Mouse (Mus musculus) liver, postnatal 0 days (tissue): ENCODE measurements around the gene Tmem184a. TPM values are rescaled to one million over a fixed set of nuclear protein-coding genes. Genes with fewer than 3 reads are reported as not detected.

Experiments used
- ATAC-seq: fragments of 200-750 bp; cut with Nextera tagmentation; 2 replicates; pipeline ENCODE4 v1.8.0; 2017; ENCODE audit warnings: mild to moderate bottlenecking, moderate library complexity
- DNase-seq: peaks from one replicate; pipeline ENCODE4 v3.0.0-alpha.2; 2016
- H3K27ac ChIP-seq: fragments of 300-500 bp; sonication (generic); 2 replicates; pipeline ENCODE4 v1.5.1; 2014; ENCODE audit warnings: antibody characterized with exemption, moderate library complexity, mild to moderate bottlenecking, low read depth
- H3K27me3 ChIP-seq: fragments of 300-500 bp; sonication (generic); 2 replicates; pipeline ENCODE4 v1.6.1; 2014; ENCODE audit warnings: low read length, control low read depth, mixed read lengths; ENCODE audit not compliant: insufficient read depth
- H3K36me3 ChIP-seq: fragments of 300-500 bp; sonication (generic); replicated peaks from 2 replicates; pipeline ENCODE4 v1.6.1; 2014; ENCODE audit warnings: mild to moderate bottlenecking, control low read depth, low read length, moderate library complexity, mixed read lengths; ENCODE audit not compliant: insufficient read depth
- H3K4me1 ChIP-seq: fragments of 300-500 bp; sonication (generic); 2 replicates; pipeline ENCODE4 v1.6.1; 2014; ENCODE audit warnings: antibody characterized with exemption, mild to moderate bottlenecking, control low read depth; ENCODE audit not compliant: insufficient read depth
- H3K4me2 ChIP-seq: fragments of 300-500 bp; sonication (generic); 2 replicates; pipeline ENCODE4 v1.6.1; 2014; ENCODE audit warnings: low read depth, mild to moderate bottlenecking, low read length, moderate library complexity, mixed read lengths
- H3K4me3 ChIP-seq: fragments of 300-500 bp; sonication (generic); 2 replicates; pipeline ENCODE4 v1.5.1; 2014; ENCODE audit warnings: low read depth, low read length
- H3K9ac ChIP-seq: fragments of 300-500 bp; sonication (generic); replicated peaks from 2 replicates; pipeline ENCODE4 v1.6.1; 2014; ENCODE audit warnings: mild to moderate bottlenecking, moderate library complexity
- H3K9me3 ChIP-seq: fragments of 300-500 bp; sonication (generic); 2 replicates; pipeline ENCODE4 v1.6.1; 2016; ENCODE audit warnings: mild to moderate bottlenecking, control low read depth, low read length, mixed read lengths
- CTCF ChIP-seq: sonication (generic); IDR thresholded peaks from 2 replicates; pipeline ENCODE4 v1.5.1; 2016; ENCODE audit warnings: antibody characterized with exemption, low read depth
- EP300 ChIP-seq: IDR thresholded peaks from 2 replicates; pipeline ENCODE4 v1.6.1; 2016; ENCODE audit warnings: antibody characterized with exemption, low read depth, mild to moderate bottlenecking
- WGBS: fragments of 180-500 bp; shearing (Covaris S2); extraction: QIAGEN DNeasy Blood & Tissue Kit; methylation state at CpG from one replicate; pipeline ENCODE4 v1.1.7; 2014; ENCODE audit not compliant: insufficient replicate concordance; 5-methylcytosine and 5-hydroxymethylcytosine counted together
- polyA plus RNA-seq: library from polyadenylated mRNA; unstranded; fragments of >200 nt; fragmentation: Nextera tagmentation; extraction: Ambion mirVana; gene quantifications from 2 replicates; pipeline ENCODE4 v1.2.1, GENCODE M21; 2015

Gene Tmem184a
- polyA plus RNA-seq, 1 experiment from 2014 or later: 3.2 TPM

- TF ChIP-seq EP300: no peak
- no peak for TF ChIP-seq CTCF
- WGBS: 82% methylated on average over 7 of the region's 7 CpGs
- Histone ChIP-seq H3K27me3 (no peaks in the 10 kb centered on the region), H3K4me3 (no peak overlapping the region), H3K36me3 (no peaks in the 10 kb centered on the region), H3K4me2 (no peak overlapping the region), H3K27ac (no peak overlapping the region), H3K4me1 (no peaks in the 10 kb centered on the region), H3K9me3 (no peaks in the 10 kb centered on the region), H3K9ac (no peak overlapping the region)
- no peak for DNase-seq
- ATAC-seq: no peak
These were observed 16.0 kb upstream of the Tmem184a start for GRCm38 (mm10) chr5:139835706-139836105.

GRCm38 (mm10) chr5:139832125-139832524, 12.4 kb upstream of the Tmem184a start:
- Histone ChIP-seq H3K4me1 (no peaks in the 10 kb centered on the region), H3K9ac (no peak overlapping the region), H3K36me3 (no peaks in the 10 kb centered on the region), H3K4me3 (no peak overlapping the region), H3K27me3 (no peaks in the 10 kb centered on the region), H3K9me3 (no peaks in the 10 kb centered on the region), H3K27ac (no peak overlapping the region), H3K4me2 (no peak overlapping the region)
- DNase-seq (no peak), ATAC-seq (no peak)
- no peak for TF ChIP-seq CTCF
- WGBS: 36% methylated on average over 7 of the region's 7 CpGs

GRCm38 (mm10) chr5:139830734-139831133, 11.0 kb upstream of the Tmem184a start:
- Histone ChIP-seq H3K36me3 (no peaks in the 10 kb centered on the region), H3K4me1 (peaks cover 6% of the 10 kb centered on the region), H3K9me3 (no peaks in the 10 kb centered on the region), H3K9ac (no peak overlapping the region), H3K4me2 (peak overlapping the region; percentile 38; the same call in 1 of the 2 replicates), H3K4me3 (no peak overlapping the region), H3K27ac (no peak overlapping the region), H3K27me3 (no peaks in the 10 kb centered on the region)
- TF ChIP-seq EP300: no peak
- ATAC-seq (no peak), DNase-seq (no peak)
- WGBS: 56% methylated on average over 3 of the region's 3 CpGs

DNA sequence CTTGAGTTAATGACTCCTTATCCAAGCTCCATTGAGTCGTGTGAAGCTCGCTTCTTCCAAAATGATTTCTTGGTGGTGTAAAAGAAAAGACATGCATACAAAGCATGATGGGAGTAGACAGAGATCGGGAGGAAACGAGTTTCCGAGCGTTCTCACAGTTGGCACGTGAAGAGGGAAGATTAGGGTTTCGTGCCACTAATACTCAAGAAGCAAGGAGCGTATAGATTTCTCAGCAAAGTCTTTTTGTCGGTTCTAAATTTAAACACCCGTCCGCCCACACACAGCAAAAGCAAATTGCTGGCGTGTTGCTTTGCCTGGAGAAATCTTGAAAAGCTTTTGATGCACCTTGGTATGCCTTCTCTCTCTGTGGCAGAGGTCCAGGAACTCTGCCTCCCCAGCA, 9.7 kb upstream of the Tmem184a start:
- peaks cover 10% of the 10 kb centered on the region for H3K4me1 ChIP-seq
- TF ChIP-seq CTCF (no peak), EP300 (no peak)
- no peak overlapping the region for H3K4me2 ChIP-seq
- H3K9ac ChIP-seq: no peak overlapping the region
- ATAC-seq: no peak
- 0 out of 2 replicates have a peak, but pooled peaks cover 2% of the 10 kb centered on the region for H3K36me3 ChIP-seq
- H3K4me3 ChIP-seq: no peak overlapping the region
- no peak overlapping the region for H3K27ac ChIP-seq
- no peaks in the 10 kb centered on the region for H3K9me3 ChIP-seq
- DNase-seq: no peak
- H3K27me3 ChIP-seq: no peaks in the 10 kb centered on the region
- WGBS: 74% methylated on average over 13 of the region's 13 CpGs

DNA sequence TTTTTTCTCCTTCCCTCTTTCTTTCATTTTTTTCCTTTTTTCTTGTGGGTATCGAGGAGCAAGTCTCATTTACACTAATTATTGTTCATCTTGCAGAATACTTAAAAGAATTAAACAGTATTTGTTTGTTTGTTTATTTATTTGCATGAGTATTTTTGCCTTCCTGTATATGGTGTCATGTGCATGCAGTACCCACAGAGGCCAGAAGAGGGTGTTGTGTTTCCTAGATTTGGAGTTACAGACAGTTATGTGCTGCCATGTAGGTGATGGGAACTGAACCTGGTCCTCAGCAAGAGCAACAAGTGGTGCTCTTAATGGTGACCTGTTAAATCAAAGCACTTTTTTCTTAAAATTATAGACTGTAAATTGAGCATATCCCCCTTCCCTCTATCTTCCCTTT, 7.9 kb upstream of the Tmem184a start:
- no peak overlapping the region for H3K4me3 ChIP-seq
- DNase-seq (no peak), ATAC-seq (no peak)
- TF ChIP-seq CTCF (peak; percentile 54), EP300 (no peak)
- H3K9ac ChIP-seq: no peak overlapping the region
- peaks cover 13% of the 10 kb centered on the region; the same call in 1 of the 2 replicates for H3K36me3 ChIP-seq
- H3K27ac ChIP-seq: no peak overlapping the region
- H3K4me2 ChIP-seq: no peak overlapping the region
- H3K4me1 ChIP-seq: peaks cover 10% of the 10 kb centered on the region
- no peaks in the 10 kb centered on the region for H3K27me3 ChIP-seq
- 79% methylated on average over 1 of the region's 1 CpGs for WGBS
- no peaks in the 10 kb centered on the region for H3K9me3 ChIP-seq

DNA sequence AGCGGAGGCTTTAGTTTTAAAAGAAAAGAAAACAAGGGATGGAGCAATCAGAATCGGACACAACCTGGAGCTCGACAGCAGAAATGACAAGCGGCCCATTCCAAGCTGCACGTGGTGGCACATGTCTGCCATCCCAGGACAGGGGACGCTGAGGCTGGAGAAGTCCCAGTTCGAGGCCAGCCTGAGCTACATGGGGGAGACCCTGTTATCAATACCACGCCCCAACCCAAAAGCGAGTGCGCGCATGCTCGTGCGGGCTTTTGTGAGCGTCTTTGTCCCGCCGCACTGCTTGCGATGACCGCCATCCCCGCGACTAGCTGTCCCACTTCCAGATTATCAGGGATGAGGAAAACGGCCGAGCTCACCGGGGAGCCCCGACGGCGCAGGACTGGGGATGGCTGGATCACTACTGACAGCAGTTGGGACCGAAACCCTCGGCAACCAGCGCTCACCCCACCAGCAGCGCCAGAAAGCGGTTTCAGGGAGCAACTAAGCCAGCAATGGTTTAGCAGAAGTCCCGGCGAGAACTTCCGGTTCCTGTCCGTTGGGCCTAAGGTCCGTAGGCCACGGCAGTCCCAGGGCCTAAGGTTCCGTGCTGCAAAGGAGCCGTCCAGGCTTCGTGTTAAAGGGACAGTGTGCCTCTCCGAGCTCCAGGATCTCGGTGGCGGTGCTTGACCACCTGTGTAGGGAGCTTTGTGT, 6.8 kb upstream of the Tmem184a start, which contains the start of the genes Gm26938 and Psmg3:
Gene Gm26938, minus strand, starts transcription at position 51 of the 699 bp plus-strand sequence.
Gene Psmg3, minus strand, starts transcription at position 529 of the 699 bp plus-strand sequence.
- ATAC-seq: peak; percentile 90
- H3K9me3 ChIP-seq: no peaks in the 10 kb centered on the region

More for the DNA sequence above, 6.8 kb upstream of the Tmem184a start, which contains the start of the genes Gm26938 and Psmg3:
- peak within 1 kb of the TSS; percentile 77 for H3K27ac ChIP-seq
- H3K4me3 ChIP-seq: peak within 1 kb of the TSS; percentile 90
- peak within 1 kb of the TSS; percentile 95 for H3K4me2 ChIP-seq
- H3K9ac ChIP-seq: peak within 1 kb of the TSS; percentile 82
- peak; percentile 92 for DNase-seq
- H3K4me1 ChIP-seq: peaks cover 10% of the 10 kb centered on the region
- under 1% methylated on average over 43 of the region's 43 CpGs for WGBS
- no peaks in the 10 kb centered on the region for H3K27me3 ChIP-seq
- TF ChIP-seq CTCF (0 out of 2 replicates have a peak, but pooled peaks have one; percentile 14), EP300 (no peak)
- H3K36me3 ChIP-seq: peaks cover 24% of the 10 kb centered on the region
